Mouse (Mus musculus) natural killer cell, adult 2 months (primary cell): ENCODE results near the gene Lsamp.

ENCODE experiments used
- DNase-seq, 2 experiments: peaks; one replicate each; pipeline ENCODE4 v3.0.0; 2022; ENCODE audit warnings: low spot score in 2 of 2

Gene Lsamp

GRCm38 (mm10) chr16:40271859-40272258, 287.7 kb downstream of the Lsamp start:
- DNase-seq: no peak

- no peak for DNase-seq
Observed at GRCm38 (mm10) chr16:40290132-40290531, 306.0 kb downstream of the Lsamp start.

- DNase-seq: no peak
Observed at GRCm38 (mm10) chr16:40294296-40294882, 310.2 kb downstream of the Lsamp start.

- no peak for DNase-seq
Observed at GRCm38 (mm10) chr16:40295240-40295639, 311.1 kb downstream of the Lsamp start.

GRCm38 (mm10) chr16:40307666-40308065, 323.5 kb downstream of the Lsamp start:
- DNase-seq: no peak

- DNase-seq: no peak
Observed at GRCm38 (mm10) chr16:40316199-40316598, 332.0 kb downstream of the Lsamp start.

- no peak for DNase-seq
Observed at GRCm38 (mm10) chr16:40324811-40325210, 340.6 kb downstream of the Lsamp start.

- DNase-seq: no peak
Observed at GRCm38 (mm10) chr16:40328249-40328820, 344.2 kb downstream of the Lsamp start.

- DNase-seq: no peak
Observed at GRCm38 (mm10) chr16:40369677-40370076, 385.5 kb downstream of the Lsamp start.

- DNase-seq: no peak
Observed at GRCm38 (mm10) chr16:40371291-40371690, 387.1 kb downstream of the Lsamp start.

GRCm38 (mm10) chr16:40375314-40375713, 391.2 kb downstream of the Lsamp start:
- DNase-seq: no peak

- DNase-seq: no peak
Observed at GRCm38 (mm10) chr16:40377129-40377799, 393.1 kb downstream of the Lsamp start.

- DNase-seq: no peak
Observed at GRCm38 (mm10) chr16:40392106-40392505, 407.9 kb downstream of the Lsamp start.

- no peak for DNase-seq
Observed at GRCm38 (mm10) chr16:40399531-40399930, 415.4 kb downstream of the Lsamp start.

- no peak for DNase-seq
Observed at GRCm38 (mm10) chr16:40434280-40434679, 450.1 kb downstream of the Lsamp start.

- no peak for DNase-seq
Observed at GRCm38 (mm10) chr16:40436415-40436814, 452.3 kb downstream of the Lsamp start.

GRCm38 (mm10) chr16:40437879-40438278, 453.7 kb downstream of the Lsamp start:
- DNase-seq: no peak

GRCm38 (mm10) chr16:40438876-40439275, 454.7 kb downstream of the Lsamp start:
- DNase-seq: no peak

- no peak for DNase-seq
Observed at GRCm38 (mm10) chr16:40446587-40446986, 462.4 kb downstream of the Lsamp start.

GRCm38 (mm10) chr16:40463411-40464058, 479.4 kb downstream of the Lsamp start:
- no peak for DNase-seq

- no peak for DNase-seq
Observed at GRCm38 (mm10) chr16:40466596-40466995, 482.4 kb downstream of the Lsamp start.

GRCm38 (mm10) chr16:40470946-40471345, 486.8 kb downstream of the Lsamp start:
- DNase-seq: no peak

- DNase-seq: no peak
Observed at GRCm38 (mm10) chr16:40471967-40472366, 487.8 kb downstream of the Lsamp start.
